Comparison of ENCODE assay signal across 8 mouse cellular contexts in the genomic region with DNA sequence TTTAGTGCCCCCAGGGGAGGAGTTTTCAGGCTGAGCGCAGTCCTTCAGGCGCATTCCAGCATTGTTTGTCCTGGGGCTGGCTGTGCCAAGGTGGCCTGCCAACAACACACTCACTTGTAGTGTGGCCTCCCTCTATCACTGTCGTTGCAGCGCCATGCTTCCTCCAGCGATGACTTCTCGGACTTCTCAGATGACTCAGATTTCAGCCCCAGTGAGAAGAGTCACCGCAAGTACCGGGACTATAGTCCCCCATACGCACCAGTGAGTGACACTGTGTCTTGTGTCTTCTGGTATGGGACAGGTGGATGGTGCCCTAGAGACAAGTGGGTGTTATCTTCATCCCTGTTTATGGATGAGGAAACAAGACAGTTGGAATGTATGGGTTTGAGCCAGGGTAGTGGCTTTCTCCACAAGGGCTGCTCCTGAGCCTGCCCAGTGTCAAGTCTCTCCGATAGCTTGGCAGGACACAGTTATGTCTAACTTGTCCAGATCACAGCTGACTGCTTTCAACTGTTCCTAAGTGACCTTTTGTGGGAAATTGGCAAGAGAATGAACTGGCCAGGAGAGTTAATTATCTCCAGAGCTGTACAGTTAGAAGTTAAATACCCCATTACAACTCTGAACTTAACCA. TPM values are rescaled to one million over a fixed set of nuclear protein-coding genes. Genes with fewer than 3 reads are reported as not detected.
DNase-seq lines count a peak whose midpoint lies in the region; ATAC-seq lines count a peak whose summit lies in the region.
"Had no signal": no experiment of that assay in that cellular context is flagged by ENCODE, and none has a peak within 500 bp of the region (broad histone marks: within the 10 kb centered on the region; RNA-seq: fewer than 3 reads in every experiment).

No protein-coding gene starts in this region.

- DNase-seq in urinary bladder, postnatal 14 days (ENCODE audit: low spot score): peak; percentile 50
- DNase-seq in urinary bladder, postnatal 4 days (ENCODE audit: low spot score in 2 of 2): no peak
- DNase-seq in kidney, postnatal 25 days: peak; percentile 58 to 78
- DNase-seq in testis, postnatal 10 days (ENCODE audit: low spot score): no peak
- DNase-seq in cerebellum, postnatal 10 days: no peak
- DNase-seq: midbrain, embryonic 14.5 days had no signal

- 47% methylated on average over 10 of the region's 10 CpGs for WGBS in heart, embryonic 14.5 days

- no peak overlapping the region for H3K4me2 ChIP-seq in heart, embryonic 14.5 days (ENCODE audit: low read length)

- H3K36me3 ChIP-seq in heart, embryonic 14.5 days (ENCODE audit: control insufficient read depth, insufficient read depth, low read length): peaks cover 70% of the 10 kb centered on the region

- peak overlapping the region; percentile 48 to 64 for H3K27ac ChIP-seq in heart, embryonic 14.5 days (replicated peaks in 1 of 2; ENCODE audit: control insufficient read depth in 1 of 2, insufficient read depth in 1 of 2, low read depth in 2 of 2, low read length in 2 of 2)

- no peak overlapping the region for H3K4me3 ChIP-seq in heart, embryonic 14.5 days (ENCODE audit: control insufficient read depth in 1 of 2, insufficient read depth in 1 of 2, low read depth in 1 of 2, low read length in 2 of 2)

- H3K27me3 ChIP-seq in heart, embryonic 14.5 days (ENCODE audit: control insufficient read depth, insufficient read depth, low read length): no peaks in the 10 kb centered on the region

- peak overlapping the region; percentile 16; the same call in 1 of the 2 replicates for H3K9ac ChIP-seq in heart, embryonic 14.5 days (ENCODE audit: low read length)

- ATAC-seq in heart, embryonic 14.5 days (ENCODE audit: insufficient number of reproducible peaks, insufficient read depth, low FRiP score, low read depth): 0 out of 2 replicates have a peak, but pooled peaks have one; percentile 45
- no peak for ATAC-seq in CD4-positive, CD25-positive, alpha-beta regulatory T cell, adult 4 months

- H3K9me3 ChIP-seq in heart, embryonic 14.5 days (ENCODE audit: control insufficient read depth, low read length): no peaks in the 10 kb centered on the region

- peaks cover 3 to 23% of the 10 kb centered on the region in 2 experiments; a peak in 2 of 4 replicates for H3K4me1 ChIP-seq in heart, embryonic 14.5 days (ENCODE audit: control insufficient read depth in 2 of 2, insufficient read depth in 2 of 2, low read length in 2 of 2)

RNA-seq across cellular contexts. Expression of gene Zc3h4, which starts 16.5 kb away (rescaled TPM):
- 8.6 and 10.6 TPM in 2 replicates for polyA plus RNA-seq in heart, embryonic 14.5 days (2014; fragmentation: Nextera tagmentation; extraction: Ambion mirVana)
- polyA plus RNA-seq in CD4-positive, CD25-positive, alpha-beta regulatory T cell, adult 4 months (2017; shearing (Covaris generic)): 10 to 100 TPM; 13.5 to 18.0 TPM

RNA-seq across cellular contexts. Expression of gene Sae1, which starts 29.6 kb away (rescaled TPM):
- polyA plus RNA-seq in heart, embryonic 14.5 days (2014; fragmentation: Nextera tagmentation; extraction: Ambion mirVana): 179 and 183 TPM in 2 replicates
- 10 to 100 TPM; 69.0 to 85.6 TPM for polyA plus RNA-seq in CD4-positive, CD25-positive, alpha-beta regulatory T cell, adult 4 months (2017; shearing (Covaris generic))

RNA-seq across cellular contexts. Expression of gene Tmem160, which starts 35.3 kb away (rescaled TPM):
- 87.5 and 96.7 TPM in 2 replicates for polyA plus RNA-seq in heart, embryonic 14.5 days (2014; fragmentation: Nextera tagmentation; extraction: Ambion mirVana)
- polyA plus RNA-seq in CD4-positive, CD25-positive, alpha-beta regulatory T cell, adult 4 months (2017; shearing (Covaris generic)): 1 to 10 TPM; 2.5 to 4.9 TPM

Comparison
In these comparisons a context has a peak if more than half of its experiments do, and no peak if none do; other contexts are left out.
1. DNase-seq: peak in urinary bladder, postnatal 14 days (single experiment) and kidney, postnatal 25 days (2 of 2); none in urinary bladder, postnatal 4 days (0 of 2), testis, postnatal 10 days (single experiment) and cerebellum, postnatal 10 days (0 of 2).
2. RNA of gene Tmem160, which starts 35.3 kb away (polyA plus RNA-seq): 87.5 to 96.7 TPM in heart, embryonic 14.5 days; 2.5 to 4.9 TPM in CD4-positive, CD25-positive, alpha-beta regulatory T cell, adult 4 months; every median in the first group is over 10 times any median in the second.